Mouse (Mus musculus) erythroblast, embryonic 14.5 days (primary cell): ENCODE data around the gene Elf2. TPM values are rescaled to one million over a fixed set of nuclear protein-coding genes. Genes with fewer than 3 reads are reported as not detected.

ENCODE experiments used
- H3K27me3 ChIP-seq: 2 replicates; pipeline ENCODE4 v1.6.1; 2012; ENCODE audit warnings: inconsistent platforms; ENCODE audit not compliant: control insufficient read depth
- H3K36me3 ChIP-seq: 2 replicates; pipeline ENCODE4 v1.6.1; 2012; ENCODE audit warnings: mild to moderate bottlenecking, inconsistent platforms; ENCODE audit not compliant: control insufficient read depth
- H3K4me1 ChIP-seq: 2 replicates; pipeline ENCODE4 v1.6.1; 2012; ENCODE audit warnings: inconsistent platforms; ENCODE audit not compliant: control insufficient read depth
- H3K4me3 ChIP-seq: replicated peaks from 2 replicates; pipeline ENCODE3; 2012; ENCODE audit warnings: moderate library complexity, mild to moderate bottlenecking, inconsistent platforms
- H3K9me3 ChIP-seq: 2 replicates; pipeline ENCODE4 v1.6.1; 2012; ENCODE audit warnings: low read length, inconsistent platforms, mixed read lengths; ENCODE audit not compliant: control insufficient read depth
- GATA1 ChIP-seq: IDR thresholded peaks from 2 replicates; pipeline ENCODE4 v1.6.1; 2012; ENCODE audit warnings: low read length, inconsistent platforms, mixed read lengths
- TAL1 ChIP-seq: IDR thresholded peaks from 3 replicates; pipeline ENCODE4 v1.6.1; 2012; ENCODE audit warnings: low read length, inconsistent platforms, mixed read lengths
- polyA plus RNA-seq: library from polyadenylated mRNA; stranded (reverse); fragments of >175 nt; gene quantifications from 2 replicates; pipeline ENCODE4 v1.2.3, GENCODE M21; 2012

The Elf2 gene
- 1.1 and 1.4 TPM in 2 replicates for polyA plus RNA-seq

- TF ChIP-seq GATA1 (no peak), TAL1 (no peak)
- H3K4me1 ChIP-seq, result peaks cover 47% of the 10 kb centered on the region
- peaks cover 9% of the 10 kb centered on the region for H3K36me3 ChIP-seq
- no peaks in the 10 kb centered on the region for H3K27me3 ChIP-seq
- H3K9me3 ChIP-seq, result peaks cover 5% of the 10 kb centered on the region; the same call in 1 of the 2 replicates
- H3K4me3 ChIP-seq, result peak within 1 kb of the TSS; percentile 97
Observed at GRCm38 (mm10) chr3:51340552-51341267, at the start of gene Elf2. Elf2 (minus strand) TSS chr3:51340663.

- H3K27me3 ChIP-seq, result no peaks in the 10 kb centered on the region
- peak overlapping the region; percentile 56 for H3K4me3 ChIP-seq
- no peaks in the 10 kb centered on the region for H3K36me3 ChIP-seq
- H3K4me1 ChIP-seq, result peaks cover 43% of the 10 kb centered on the region
- peak; percentile 59 for TF ChIP-seq TAL1
- TF ChIP-seq GATA1, result peak; percentile 64
- H3K9me3 ChIP-seq, result no peaks in the 10 kb centered on the region
Observed at GRCm38 (mm10) chr3:51388904-51389303, 48.4 kb upstream of the Elf2 start.

DNA sequence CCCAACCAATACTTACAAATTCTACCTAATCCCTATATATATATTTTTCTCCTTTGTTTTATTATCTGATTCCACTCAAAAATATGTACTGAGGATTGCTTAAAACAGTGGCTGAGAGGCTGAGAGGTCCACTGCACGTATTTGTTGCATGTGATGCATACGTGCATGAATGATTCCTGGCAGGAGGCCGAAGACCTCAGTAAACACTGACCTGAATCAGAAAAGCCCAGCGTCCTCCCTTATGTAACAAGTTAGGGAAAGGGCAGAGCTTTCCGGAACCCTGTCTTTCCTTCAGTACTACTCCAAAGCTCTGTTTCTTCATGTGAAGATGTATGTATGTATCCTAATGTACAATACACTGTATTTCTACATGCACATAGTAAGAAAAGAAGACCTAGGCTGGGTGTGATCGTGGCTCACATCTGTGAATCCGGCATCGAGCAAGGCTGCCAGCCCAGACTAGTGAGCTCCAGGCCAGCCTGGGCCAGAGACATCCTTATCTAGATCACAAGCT, 47.5 kb upstream of the Elf2 start:
- H3K36me3 ChIP-seq, result no peaks in the 10 kb centered on the region
- TF ChIP-seq GATA1 (no peak), TAL1 (no peak)
- no peaks in the 10 kb centered on the region for H3K9me3 ChIP-seq
- H3K4me3 ChIP-seq, result peak overlapping the region; percentile 56
- H3K27me3 ChIP-seq, result no peaks in the 10 kb centered on the region
- H3K4me1 ChIP-seq, result peaks cover 43% of the 10 kb centered on the region

DNA sequence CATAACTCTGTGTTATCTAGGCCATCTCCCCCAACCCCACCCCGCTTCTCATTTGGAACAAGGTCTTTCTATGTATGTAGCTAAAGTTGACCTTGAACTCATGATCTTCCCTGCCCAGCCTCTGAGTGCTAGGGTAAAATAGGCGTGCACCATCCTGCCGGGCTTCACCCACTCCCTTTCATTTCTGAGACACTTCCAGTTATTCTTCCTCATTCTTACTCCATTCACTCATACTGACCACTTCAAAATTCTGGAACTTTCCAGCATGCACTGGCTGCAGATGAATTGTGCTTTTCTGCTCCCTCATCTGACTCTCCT, 46.6 kb upstream of the Elf2 start:
- TF ChIP-seq GATA1, result peak; percentile 43; the same call in 1 of the 2 replicates
- TF ChIP-seq TAL1, result no peak
- Histone ChIP-seq H3K9me3 (no peaks in the 10 kb centered on the region), H3K4me3 (no peak overlapping the region), H3K4me1 (peaks cover 43% of the 10 kb centered on the region), H3K27me3 (no peaks in the 10 kb centered on the region), H3K36me3 (no peaks in the 10 kb centered on the region)

GRCm38 (mm10) chr3:51386441-51387133, 46.1 kb upstream of the Elf2 start:
- peaks cover 43% of the 10 kb centered on the region for H3K4me1 ChIP-seq
- no peak overlapping the region for H3K4me3 ChIP-seq
- no peak for TF ChIP-seq TAL1
- TF ChIP-seq GATA1, result no peak
- H3K36me3 ChIP-seq, result no peaks in the 10 kb centered on the region
- H3K27me3 ChIP-seq, result no peaks in the 10 kb centered on the region
- H3K9me3 ChIP-seq, result no peaks in the 10 kb centered on the region

GRCm38 (mm10) chr3:51383409-51383808, 42.9 kb upstream of the Elf2 start:
- no peak for TF ChIP-seq TAL1
- H3K4me3 ChIP-seq, result no peak overlapping the region
- no peaks in the 10 kb centered on the region for H3K9me3 ChIP-seq
- no peaks in the 10 kb centered on the region for H3K27me3 ChIP-seq
- H3K36me3 ChIP-seq, result no peaks in the 10 kb centered on the region
- H3K4me1 ChIP-seq, result peaks cover 36% of the 10 kb centered on the region

DNA sequence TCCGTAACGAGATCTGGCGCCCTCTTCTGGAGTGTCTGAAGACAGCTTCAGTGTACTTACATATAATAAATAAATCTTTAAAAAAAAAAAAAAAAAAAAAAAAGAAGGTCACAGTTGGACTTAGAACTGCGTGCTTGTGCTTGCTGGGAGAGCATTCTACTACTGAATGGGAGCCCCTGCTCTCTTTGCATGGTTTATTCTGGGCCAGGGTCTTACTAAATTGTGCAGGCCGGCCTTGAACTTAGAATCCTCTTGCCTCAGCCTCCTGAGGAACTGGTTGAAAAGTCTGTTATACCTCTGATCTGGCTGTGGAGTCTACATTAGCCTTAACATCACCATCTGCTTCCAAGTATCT, 40.2 kb upstream of the Elf2 start:
- H3K4me1 ChIP-seq, result peaks cover 38% of the 10 kb centered on the region
- no peaks in the 10 kb centered on the region for H3K27me3 ChIP-seq
- H3K4me3 ChIP-seq, result no peak overlapping the region
- TF ChIP-seq GATA1 (no peak), TAL1 (no peak)
- H3K36me3 ChIP-seq, result no peaks in the 10 kb centered on the region
- H3K9me3 ChIP-seq, result no peaks in the 10 kb centered on the region

GRCm38 (mm10) chr3:51379786-51380659, 39.6 kb upstream of the Elf2 start:
- Histone ChIP-seq H3K27me3 (no peaks in the 10 kb centered on the region), H3K9me3 (no peaks in the 10 kb centered on the region), H3K4me1 (peaks cover 40% of the 10 kb centered on the region), H3K36me3 (no peaks in the 10 kb centered on the region), H3K4me3 (no peak overlapping the region)
- no peak for TF ChIP-seq TAL1
- TF ChIP-seq GATA1, result no peak

DNA sequence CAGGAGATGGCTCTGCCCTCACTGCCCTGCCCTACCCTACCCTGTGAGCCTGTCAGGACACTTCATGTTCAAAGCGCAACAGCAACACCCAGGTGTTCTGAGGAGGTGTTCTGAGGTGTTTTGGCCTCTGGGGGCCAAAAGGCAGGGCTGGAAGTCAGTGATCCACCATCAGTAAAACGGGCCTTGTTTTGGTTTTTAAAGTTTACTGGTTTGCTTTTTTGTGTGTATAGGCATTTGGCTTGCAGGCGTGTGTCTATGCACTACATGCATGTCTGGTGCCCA, 38.1 kb upstream of the Elf2 start:
- H3K4me1 ChIP-seq, result peaks cover 43% of the 10 kb centered on the region
- H3K4me3 ChIP-seq, result peak overlapping the region; percentile 63
- no peaks in the 10 kb centered on the region for H3K27me3 ChIP-seq
- TF ChIP-seq GATA1 (no peak), TAL1 (no peak)
- peaks cover 2% of the 10 kb centered on the region; the same call in 1 of the 2 replicates for H3K9me3 ChIP-seq
- H3K36me3 ChIP-seq, result no peaks in the 10 kb centered on the region
